In the genomic region with DNA sequence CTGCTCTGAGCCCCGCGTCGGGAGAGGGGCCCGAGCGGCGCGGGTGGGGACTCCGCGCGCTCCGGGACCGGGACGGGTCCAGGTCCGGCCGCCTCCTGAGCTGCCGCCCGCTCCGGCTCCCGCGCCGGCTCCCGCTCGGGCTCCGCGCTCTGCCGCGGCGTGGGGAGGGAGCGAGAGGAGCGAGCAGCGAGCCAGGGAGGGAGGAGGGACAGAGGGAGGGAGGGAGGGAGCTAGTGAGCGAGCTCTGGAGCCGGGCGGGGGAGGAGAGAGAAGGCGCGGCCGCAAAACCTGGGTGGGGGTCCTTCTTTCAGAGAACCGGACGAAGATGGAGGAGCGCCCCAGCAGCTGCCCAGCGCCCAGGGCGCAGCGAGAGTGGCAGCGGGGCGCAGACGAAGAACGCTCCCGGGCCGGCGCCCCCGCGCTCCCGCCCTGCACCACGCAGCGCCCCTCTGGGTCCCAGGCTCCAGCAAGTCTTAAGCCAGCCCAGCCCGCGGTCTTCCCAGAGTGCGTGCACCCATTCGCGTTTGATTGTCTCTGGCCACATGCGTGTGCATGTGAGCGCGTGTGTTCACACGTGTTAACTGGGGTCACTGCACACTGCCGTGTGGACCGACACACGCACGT, we compare ENCODE assay signal across 8 mouse cellular contexts.
A peak's percentile ranks its signal among the peaks of the same experiment; 100 is the strongest.
DNase-seq lines count a peak whose midpoint lies in the region; ATAC-seq lines count a peak whose summit lies in the region.

No protein-coding gene starts in this region.

- 0% methylated on average over 54 of the region's 68 CpGs for WGBS in kidney, embryonic 14.5 days
- under 1% methylated on average over 52 of the region's 68 CpGs for WGBS in limb, embryonic 15.5 days
- under 1% methylated on average over 49 of the region's 68 CpGs for WGBS in neural tube, embryonic 14.5 days

- H3K9me3 ChIP-seq in kidney, embryonic 14.5 days (ENCODE audit: control insufficient read depth, low read length), result no peaks in the 10 kb centered on the region
- H3K9me3 ChIP-seq in limb, embryonic 15.5 days, result no peaks in the 10 kb centered on the region
- H3K9me3 ChIP-seq in neural tube, embryonic 14.5 days (ENCODE audit: control insufficient read depth, low read length), result no peaks in the 10 kb centered on the region

- DNase-seq in thymus, postnatal 0 days (ENCODE audit: low spot score), result peak; percentile 15
- DNase-seq in thymus, adult 18-20 months, result no peak
- no peak for DNase-seq in c-Kit-positive CD71-positive TER-119-positive erythroid progenitor cells, embryonic 14.5 days (ENCODE audit: low spot score)

- peak overlapping the region; percentile 62 for H3K4me3 ChIP-seq in kidney, embryonic 14.5 days (ENCODE audit: low read length)
- peak overlapping the region; percentile 69 for H3K4me3 ChIP-seq in limb, embryonic 15.5 days
- H3K4me3 ChIP-seq in neural tube, embryonic 14.5 days (ENCODE audit: low read depth, low read length), result peak overlapping the region; percentile 90

- H3K9ac ChIP-seq in kidney, embryonic 14.5 days (ENCODE audit: low read depth, low read length), result peak overlapping the region; percentile 66
- H3K9ac ChIP-seq in limb, embryonic 15.5 days, result peak overlapping the region; percentile 69
- peak overlapping the region; percentile 99 for H3K9ac ChIP-seq in neural tube, embryonic 14.5 days (replicated peaks; ENCODE audit: low read depth, low read length)

- no peaks in the 10 kb centered on the region for H3K36me3 ChIP-seq in kidney, embryonic 14.5 days (ENCODE audit: control insufficient read depth, insufficient read depth, low read length)
- no peaks in the 10 kb centered on the region for H3K36me3 ChIP-seq in limb, embryonic 15.5 days
- H3K36me3 ChIP-seq in neural tube, embryonic 14.5 days (ENCODE audit: control insufficient read depth, insufficient read depth, low read length), result no peaks in the 10 kb centered on the region

- H3K27me3 ChIP-seq in kidney, embryonic 14.5 days (ENCODE audit: control insufficient read depth, insufficient read depth, low read length), result peaks cover 50% of the 10 kb centered on the region
- H3K27me3 ChIP-seq in limb, embryonic 15.5 days, result peaks cover 72% of the 10 kb centered on the region
- H3K27me3 ChIP-seq in neural tube, embryonic 14.5 days (ENCODE audit: control insufficient read depth, insufficient read depth, low read length), result peaks cover 3% of the 10 kb centered on the region; the same call in 1 of the 2 replicates

- H3K4me2 ChIP-seq in kidney, embryonic 14.5 days (replicated peaks; ENCODE audit: low read depth, low read length), result peak overlapping the region; percentile 78
- peak overlapping the region; percentile 98 for H3K4me2 ChIP-seq in limb, embryonic 15.5 days
- peak overlapping the region; percentile 86 for H3K4me2 ChIP-seq in neural tube, embryonic 14.5 days (ENCODE audit: low read depth, low read length)

- H3K4me1 ChIP-seq in kidney, embryonic 14.5 days (ENCODE audit: control insufficient read depth, insufficient read depth, low read length), result peaks cover 21% of the 10 kb centered on the region
- H3K4me1 ChIP-seq in limb, embryonic 15.5 days, result peaks cover 38% of the 10 kb centered on the region
- peaks cover 20% of the 10 kb centered on the region for H3K4me1 ChIP-seq in neural tube, embryonic 14.5 days (ENCODE audit: control insufficient read depth, insufficient read depth, low read length)

- 0 out of 2 replicates have a peak, but pooled peaks have one; percentile 10 for ATAC-seq in common myeloid progenitor, adult 5-6 weeks (replicated peaks; ENCODE audit: low read depth, poor library complexity, severe bottlenecking)
- peak; percentile 20; the same call in 1 of the 2 replicates for ATAC-seq in granulocyte monocyte progenitor cell, adult 5-6 weeks (replicated peaks; ENCODE audit: poor library complexity, severe bottlenecking)
- ATAC-seq in kidney, embryonic 14.5 days (ENCODE audit: low FRiP score, low TSS enrichment), result peak; percentile 65
- peak; percentile 53 for ATAC-seq in limb, embryonic 15.5 days (ENCODE audit: insufficient number of reproducible peaks, low FRiP score, low TSS enrichment, low read depth)
- peak; percentile 70 for ATAC-seq in neural tube, embryonic 14.5 days (ENCODE audit: low read depth)

- H3K27ac ChIP-seq in kidney, embryonic 14.5 days (ENCODE audit: low read depth, low read length), result no peak overlapping the region
- peak overlapping the region; percentile 47; the same call in 1 of the 2 replicates for H3K27ac ChIP-seq in limb, embryonic 15.5 days
- H3K27ac ChIP-seq in neural tube, embryonic 14.5 days (ENCODE audit: low read depth, low read length), result peak overlapping the region; percentile 93

Comparison
In these comparisons a context has a peak if more than half of its experiments do, and no peak if none do; other contexts are left out.
1. ATAC-seq: peak in every context shown above with its lines; median percentile 70 in neural tube, embryonic 14.5 days; 65 in kidney, embryonic 14.5 days; 53 in limb, embryonic 15.5 days; 20 in granulocyte monocyte progenitor cell, adult 5-6 weeks; 10 in common myeloid progenitor, adult 5-6 weeks.